Mouse (Mus musculus) brown adipose tissue, adult 24 weeks (tissue): ENCODE data around the gene Sf3a1. TPM values are rescaled to one million over a fixed set of nuclear protein-coding genes. Genes with fewer than 3 reads are reported as not detected.

Experiments
- H3K27ac ChIP-seq: fragments of 200-500 bp; replicated peaks from 2 replicates; pipeline ENCODE4 v1.5.1; 2012; ENCODE audit warnings: low read depth, mild to moderate bottlenecking, low read length
- H3K4me1 ChIP-seq: fragments of 200-500 bp; 2 replicates; pipeline ENCODE4 v1.6.1; 2012; ENCODE audit warnings: low read length, mixed read lengths; ENCODE audit not compliant: control insufficient read depth, insufficient read depth, insufficient read length
- H3K4me3 ChIP-seq: fragments of 200-500 bp; 2 replicates; pipeline ENCODE4 v1.5.1; 2012; ENCODE audit warnings: low read depth, mild to moderate bottlenecking, low read length, moderate library complexity; ENCODE audit not compliant: insufficient read depth
- polyA plus RNA-seq: library from polyadenylated mRNA; stranded (reverse); fragments of >200 nt; gene quantifications from 2 replicates; pipeline ENCODE4 v1.2.4, GENCODE M21; 2012; ENCODE audit not compliant: missing spikeins, insufficient read depth, insufficient read length

Sf3a1 gene
- polyA plus RNA-seq, 1 experiment, result 7.3 TPM

GRCm38 (mm10) chr11:4186486-4187317 is 26.6 kb downstream of the Sf3a1 start, which contains the start of gene Tbc1d10a:
Gene Tbc1d10a, plus strand, starts transcription at chr11:4186789.
- Histone ChIP-seq H3K4me3 (peak within 1 kb of the TSS; percentile 83), H3K4me1 (peaks cover 9% of the 10 kb centered on the region), H3K27ac (peak within 1 kb of the TSS; percentile 21)

GRCm38 (mm10) chr11:4187318-4187700 is 27.2 kb downstream of the Sf3a1 start:
- no peak overlapping the region for H3K27ac ChIP-seq

DNA sequence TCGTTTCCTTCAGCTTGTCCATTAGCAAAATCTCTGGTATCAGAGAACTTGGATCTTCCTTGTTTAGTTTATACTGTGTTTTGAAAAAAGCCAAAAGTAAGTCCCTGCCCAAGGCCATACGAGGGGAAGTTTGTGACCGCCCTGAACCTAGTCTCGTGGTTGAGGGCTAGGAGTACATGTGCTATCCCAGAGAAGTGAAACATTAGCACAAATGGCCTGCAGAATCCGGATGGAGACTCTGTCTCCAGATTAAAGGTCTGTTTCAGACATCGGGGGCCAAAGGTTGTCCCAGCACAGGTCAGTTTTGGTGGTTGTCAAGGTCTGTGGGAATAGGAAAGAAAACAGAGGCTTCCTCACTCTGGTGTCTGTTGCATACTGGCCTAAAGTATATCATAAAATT is 29.0 kb downstream of the Sf3a1 start:
- Histone ChIP-seq H3K27ac (peak overlapping the region; percentile 57), H3K4me3 (no peak overlapping the region), H3K4me1 (peaks cover 9% of the 10 kb centered on the region)

More at GRCm38 (mm10) chr11:4187318-4187700, 27.2 kb downstream of the Sf3a1 start:
- peak overlapping the region; percentile 83 for H3K4me3 ChIP-seq
- peaks cover 9% of the 10 kb centered on the region for H3K4me1 ChIP-seq

DNA sequence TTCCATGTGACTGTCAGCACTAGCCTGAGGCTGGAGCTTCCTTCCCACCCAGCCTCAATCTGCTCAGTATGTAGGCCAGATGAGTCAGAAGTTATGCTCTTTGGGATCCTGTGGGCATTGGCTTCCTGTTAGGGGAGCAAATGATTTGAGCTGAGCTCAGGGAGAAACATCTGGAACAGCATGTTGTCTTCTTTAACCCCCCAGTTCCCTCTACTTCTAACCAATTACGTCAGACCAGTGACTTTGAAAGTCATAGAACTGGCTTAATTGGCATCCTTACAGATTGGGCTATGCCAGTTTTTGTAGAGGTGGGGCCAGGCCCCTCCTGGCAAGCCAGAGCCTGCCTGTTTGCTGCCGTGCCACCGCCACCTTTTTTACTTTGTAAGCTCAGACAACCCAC is 30.5 kb downstream of the Sf3a1 start:
- H3K4me1 ChIP-seq, result peaks cover 14% of the 10 kb centered on the region
- H3K4me3 ChIP-seq, result no peak overlapping the region
- peak overlapping the region; percentile 24; the same call in 1 of the 2 replicates for H3K27ac ChIP-seq

DNA sequence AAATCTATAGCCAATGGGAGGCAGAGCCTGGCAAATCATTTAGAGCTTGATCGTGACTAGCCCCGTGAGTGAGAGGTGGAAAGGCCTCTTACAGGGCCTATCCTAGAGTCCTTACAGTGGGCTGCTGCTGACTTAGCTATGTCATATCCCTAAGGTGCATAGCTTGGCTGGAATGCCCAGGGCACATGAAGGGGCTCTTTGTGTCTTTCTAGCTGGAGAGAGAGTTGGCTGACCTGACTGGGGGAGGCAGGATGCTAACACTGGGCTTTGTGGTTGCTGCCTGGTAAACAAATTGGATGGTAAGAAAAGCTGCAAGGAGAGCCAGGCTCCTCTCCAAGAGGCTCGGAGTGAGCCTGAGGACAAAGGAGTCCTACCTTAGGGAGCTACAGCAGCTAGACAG is 32.6 kb downstream of the Sf3a1 start:
- Histone ChIP-seq H3K27ac (no peak overlapping the region), H3K4me3 (no peak overlapping the region)

GRCm38 (mm10) chr11:4193420-4193819 is 33.3 kb downstream of the Sf3a1 start:
- Histone ChIP-seq H3K4me3 (no peak overlapping the region), H3K4me1 (peaks cover 26% of the 10 kb centered on the region), H3K27ac (no peak overlapping the region)

More for the DNA sequence above, 32.6 kb downstream of the Sf3a1 start:
- peaks cover 25% of the 10 kb centered on the region for H3K4me1 ChIP-seq

DNA sequence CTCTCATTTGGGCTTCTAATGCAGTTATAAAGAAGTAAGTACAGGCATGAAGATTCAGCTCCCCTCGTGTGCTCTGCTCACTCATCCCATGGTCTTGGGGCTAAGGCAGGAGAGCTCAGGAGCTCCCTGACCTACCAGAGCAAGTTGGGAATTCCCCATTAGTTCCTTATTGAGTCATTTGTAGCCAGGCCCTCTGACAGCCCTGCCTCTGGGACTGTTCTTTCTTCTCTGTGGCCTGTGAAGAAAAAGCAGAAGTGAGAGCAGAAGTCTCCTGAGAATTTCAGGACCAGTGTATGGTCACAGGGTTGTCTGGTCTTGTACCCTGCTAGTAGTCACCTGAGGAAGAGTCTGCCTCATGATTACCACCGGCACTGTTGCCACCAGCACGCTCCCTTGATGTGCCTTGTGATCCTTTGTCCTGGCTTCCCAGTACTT is 35.5 kb downstream of the Sf3a1 start:
- 0 out of 2 replicates have a peak overlapping the region, but pooled peaks have one; percentile 5 for H3K27ac ChIP-seq
- H3K4me1 ChIP-seq, result peaks cover 17% of the 10 kb centered on the region
- H3K4me3 ChIP-seq, result no peak overlapping the region

GRCm38 (mm10) chr11:4196636-4197035 is 36.5 kb downstream of the Sf3a1 start:
- no peak overlapping the region for H3K27ac ChIP-seq
- H3K4me3 ChIP-seq, result no peak overlapping the region
- peaks cover 17% of the 10 kb centered on the region for H3K4me1 ChIP-seq

DNA sequence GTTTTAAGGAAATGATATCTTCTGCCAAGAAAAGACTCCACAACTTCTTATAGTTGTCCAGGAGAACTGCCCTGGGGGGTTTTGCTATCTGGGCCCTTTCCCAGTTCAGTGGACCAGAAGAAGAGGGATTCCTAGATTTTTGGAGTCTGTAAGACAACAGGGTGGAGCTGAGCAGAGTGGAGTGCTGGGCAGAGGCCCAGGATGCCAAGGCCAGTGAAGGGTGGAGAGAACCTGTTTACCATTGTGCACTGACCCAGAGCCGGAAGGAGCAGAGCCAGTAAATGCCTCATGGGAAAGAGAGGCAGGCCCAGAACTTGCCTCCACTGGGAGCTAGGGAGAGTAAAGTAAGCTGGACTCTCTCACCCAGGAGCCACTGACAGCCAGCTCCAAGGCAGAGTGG is 37.5 kb downstream of the Sf3a1 start:
- H3K4me3 ChIP-seq, result no peak overlapping the region

DNA sequence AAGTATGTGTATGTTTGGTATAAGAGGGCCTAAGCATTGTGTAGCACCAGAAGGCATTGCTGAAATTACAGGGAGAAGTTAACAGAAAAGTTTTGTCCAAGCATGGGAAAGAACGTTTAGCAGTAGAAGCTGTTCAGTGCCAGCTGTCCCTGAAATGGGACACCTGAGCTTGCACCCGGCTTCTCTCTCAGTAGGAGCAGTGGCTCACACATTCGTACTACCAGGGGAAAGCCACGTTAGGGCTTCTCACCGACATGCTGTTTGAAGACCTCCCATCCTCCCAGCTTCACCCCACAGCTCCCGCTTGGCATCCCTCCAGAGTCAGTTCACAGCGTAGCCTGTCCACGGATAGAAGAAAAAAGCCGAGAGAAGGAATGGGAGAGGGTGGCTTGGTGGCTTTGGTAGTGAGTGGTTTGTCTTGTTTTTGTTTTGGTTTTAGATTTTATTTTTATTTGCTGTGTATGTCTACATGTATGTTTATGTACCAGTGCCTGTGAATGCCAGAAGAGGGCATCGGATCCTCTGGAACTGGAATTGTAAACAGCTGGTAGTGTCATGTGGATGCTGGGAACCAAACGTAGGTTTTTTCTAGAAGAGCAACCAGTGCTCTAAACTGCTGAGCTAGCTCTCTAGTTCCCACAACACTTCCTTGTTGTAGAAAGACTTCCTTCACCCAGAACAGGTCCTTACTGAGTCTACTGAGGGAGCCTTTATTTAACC is 42.0 kb downstream of the Sf3a1 start:
- Histone ChIP-seq H3K27ac (no peak overlapping the region), H3K4me1 (peaks cover 28% of the 10 kb centered on the region), H3K4me3 (no peak overlapping the region)

More for the DNA sequence above, 37.5 kb downstream of the Sf3a1 start:
- Histone ChIP-seq H3K4me1 (peaks cover 19% of the 10 kb centered on the region), H3K27ac (peak overlapping the region; percentile 17; the same call in 1 of the 2 replicates)

DNA sequence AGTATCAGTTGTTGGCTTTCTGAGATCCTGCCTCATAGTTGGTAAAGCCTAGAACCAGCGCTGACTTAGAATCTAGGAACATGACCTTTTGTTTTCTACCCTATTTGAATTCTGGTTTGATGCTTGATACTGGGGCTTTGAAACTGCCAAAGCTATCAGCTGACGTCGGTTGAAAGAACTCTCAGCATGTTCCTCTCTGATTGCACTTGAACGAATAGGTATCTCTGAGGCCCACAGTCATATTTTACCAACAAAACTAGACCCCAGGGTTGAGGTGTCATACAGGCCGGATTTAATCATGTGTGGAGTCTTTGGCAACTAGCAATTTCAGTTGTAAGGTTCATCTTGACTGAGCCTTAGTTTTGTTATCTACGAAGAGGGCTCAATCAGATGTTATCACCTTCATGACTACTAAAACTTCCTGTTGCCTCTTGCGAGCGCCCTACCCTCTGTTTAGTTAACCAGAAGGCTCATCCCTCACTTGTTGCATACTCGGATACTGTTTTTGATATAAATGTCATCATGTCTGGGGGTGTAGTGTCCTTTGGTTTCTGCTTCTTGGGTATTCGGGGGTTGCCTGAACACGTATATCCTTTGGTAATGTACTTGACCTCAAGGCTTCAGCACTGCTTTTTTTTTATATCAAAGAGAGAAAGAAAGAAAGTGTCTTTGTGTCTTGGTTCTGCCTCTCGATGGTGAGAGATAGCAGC is 43.0 kb downstream of the Sf3a1 start:
- Histone ChIP-seq H3K4me3 (no peak overlapping the region), H3K27ac (peak overlapping the region; percentile 86)

GRCm38 (mm10) chr11:4203705-4204074 is 43.5 kb downstream of the Sf3a1 start:
- Histone ChIP-seq H3K4me1 (peaks cover 35% of the 10 kb centered on the region), H3K27ac (peak overlapping the region; percentile 86), H3K4me3 (no peak overlapping the region)

More for the DNA sequence above, 43.0 kb downstream of the Sf3a1 start:
- H3K4me1 ChIP-seq, result peaks cover 32% of the 10 kb centered on the region

GRCm38 (mm10) chr11:4205097-4205655 is 45.0 kb downstream of the Sf3a1 start:
- Histone ChIP-seq H3K27ac (no peak overlapping the region), H3K4me1 (peaks cover 35% of the 10 kb centered on the region), H3K4me3 (no peak overlapping the region)

- Histone ChIP-seq H3K27ac (peak overlapping the region; percentile 12; the same call in 1 of the 2 replicates), H3K4me3 (no peak overlapping the region), H3K4me1 (peaks cover 35% of the 10 kb centered on the region)
Observed at GRCm38 (mm10) chr11:4205951-4206350, 45.8 kb downstream of the Sf3a1 start.
